Mouse (Mus musculus) embryonic facial prominence, embryonic 11.5 days (tissue): ENCODE results near the gene Pycr1. TPM values are rescaled to one million over a fixed set of nuclear protein-coding genes. Genes with fewer than 3 reads are reported as not detected.

Source experiments
- ATAC-seq: fragments of 200-750 bp; cut with Nextera tagmentation; replicated peaks from 2 replicates; pipeline ENCODE4 v1.8.0; 2017; ENCODE audit warnings: low read depth; ENCODE audit not compliant: insufficient number of reproducible peaks, low FRiP score, low TSS enrichment
- DNase-seq: peaks from one replicate; pipeline ENCODE4 v3.0.0-alpha.2; 2015; ENCODE audit warnings: low spot score
- H3K27ac ChIP-seq: fragments of 300-500 bp; sonication (generic); replicated peaks from 2 replicates; pipeline ENCODE4 v1.5.1; 2014; ENCODE audit warnings: mild to moderate bottlenecking, low read depth, low read length, control low read depth
- H3K27me3 ChIP-seq: fragments of 300-500 bp; sonication (generic); 2 replicates; pipeline ENCODE4 v1.6.1; 2014; ENCODE audit warnings: mild to moderate bottlenecking, low read length, moderate library complexity, mixed read lengths; ENCODE audit not compliant: control insufficient read depth, insufficient read depth
- H3K36me3 ChIP-seq: fragments of 300-500 bp; sonication (generic); replicated peaks from 2 replicates; pipeline ENCODE4 v1.6.1; 2014; ENCODE audit warnings: low read depth, mild to moderate bottlenecking, low read length, moderate library complexity, mixed read lengths; ENCODE audit not compliant: control insufficient read depth, insufficient read depth
- H3K4me1 ChIP-seq: fragments of 300-500 bp; sonication (generic); 2 replicates; pipeline ENCODE4 v1.6.1; 2014; ENCODE audit warnings: low read length, mixed read lengths; ENCODE audit not compliant: control insufficient read depth, insufficient read depth
- H3K4me2 ChIP-seq: fragments of 300-500 bp; sonication (generic); 2 replicates; pipeline ENCODE4 v1.6.1; 2014; ENCODE audit warnings: low read depth, mild to moderate bottlenecking, control low read depth, low read length, moderate library complexity
- H3K4me3 ChIP-seq: fragments of 300-500 bp; sonication (generic); 2 replicates; pipeline ENCODE4 v1.5.1; 2014; ENCODE audit warnings: low read depth, low read length, control low read depth
- H3K9ac ChIP-seq: fragments of 300-500 bp; sonication (generic); replicated peaks from 2 replicates; pipeline ENCODE4 v1.6.1; 2014; ENCODE audit warnings: mild to moderate bottlenecking, control low read depth, low read length
- H3K9me3 ChIP-seq: fragments of 300-500 bp; sonication (generic); replicated peaks from 2 replicates; pipeline ENCODE4 v1.6.1; 2016; ENCODE audit warnings: mild to moderate bottlenecking, low read length, inconsistent platforms, mixed read lengths; ENCODE audit not compliant: control insufficient read depth
- WGBS: fragments of 180-500 bp; shearing (Covaris S2); extraction: QIAGEN DNeasy Blood & Tissue Kit; methylation state at CpG from one replicate; pipeline ENCODE4 v1.1.7; 2014; 5-methylcytosine and 5-hydroxymethylcytosine counted together
- polyA plus RNA-seq: library from polyadenylated mRNA; unstranded; fragments of >200 nt; fragmentation: Nextera tagmentation; extraction: Ambion mirVana; gene quantifications from 2 replicates; pipeline ENCODE4 v1.2.1, GENCODE M21; 2014

The Pycr1 gene
- polyA plus RNA-seq, 1 experiment from 2014 or later = 27.1 TPM

DNA sequence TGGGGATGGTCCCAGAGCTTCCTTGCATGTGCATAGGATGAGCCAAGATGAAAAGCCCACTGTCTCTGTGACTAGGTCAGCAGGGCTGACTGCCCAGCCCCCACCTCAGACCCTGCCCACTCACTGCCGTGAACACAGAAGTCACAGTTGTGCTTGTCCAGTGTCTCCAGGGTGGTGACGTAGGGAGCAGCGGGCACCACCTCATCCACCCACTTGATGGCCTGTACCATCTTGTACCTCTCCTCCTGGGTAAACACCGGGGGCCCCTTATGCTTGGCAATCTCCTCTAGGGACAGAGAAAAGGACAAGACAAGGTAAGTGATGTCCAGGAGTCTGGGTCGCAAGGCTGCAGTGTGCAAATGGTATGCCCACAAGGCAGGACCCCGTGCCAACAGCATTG, 28.4 kb downstream of the Pycr1 start:
- 91% methylated on average over 6 of the region's 6 CpGs for WGBS
- Histone ChIP-seq H3K4me2 (no peak overlapping the region), H3K4me1 (no peaks in the 10 kb centered on the region), H3K4me3 (no peak overlapping the region), H3K9me3 (no peaks in the 10 kb centered on the region), H3K9ac (no peak overlapping the region), H3K27me3 (no peaks in the 10 kb centered on the region), H3K36me3 (peaks cover 9% of the 10 kb centered on the region), H3K27ac (no peak overlapping the region)
- DNase-seq (no peak), ATAC-seq (no peak)

DNA sequence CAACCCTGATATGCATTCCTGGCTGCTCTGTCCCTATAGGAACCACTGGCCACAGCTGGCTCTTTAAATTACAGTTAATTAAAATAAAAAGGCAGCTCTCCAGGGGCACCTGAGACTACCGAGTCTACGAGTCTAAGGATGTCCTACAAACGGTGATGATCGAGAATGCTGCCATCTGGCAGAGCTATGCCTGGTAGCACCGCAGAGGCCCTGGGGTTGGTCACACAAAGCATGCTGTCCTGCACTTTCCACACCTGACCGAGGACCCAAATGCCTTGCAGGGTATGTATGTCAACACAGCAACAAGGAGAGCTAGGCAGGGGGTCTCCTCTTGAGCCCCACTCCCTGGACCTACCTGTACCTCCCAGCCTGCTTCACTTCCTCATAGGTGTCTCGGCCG, 29.6 kb downstream of the Pycr1 start:
- ATAC-seq (no peak), DNase-seq (no peak)
- H3K4me2 ChIP-seq = no peak overlapping the region
- H3K9me3 ChIP-seq = no peaks in the 10 kb centered on the region
- 86% methylated on average over 8 of the region's 8 CpGs for WGBS
- H3K36me3 ChIP-seq = peaks cover 9% of the 10 kb centered on the region
- no peak overlapping the region for H3K4me3 ChIP-seq
- H3K4me1 ChIP-seq = no peaks in the 10 kb centered on the region; the same call in 1 of the 2 replicates
- H3K9ac ChIP-seq = no peak overlapping the region
- no peak overlapping the region for H3K27ac ChIP-seq
- no peaks in the 10 kb centered on the region for H3K27me3 ChIP-seq

DNA sequence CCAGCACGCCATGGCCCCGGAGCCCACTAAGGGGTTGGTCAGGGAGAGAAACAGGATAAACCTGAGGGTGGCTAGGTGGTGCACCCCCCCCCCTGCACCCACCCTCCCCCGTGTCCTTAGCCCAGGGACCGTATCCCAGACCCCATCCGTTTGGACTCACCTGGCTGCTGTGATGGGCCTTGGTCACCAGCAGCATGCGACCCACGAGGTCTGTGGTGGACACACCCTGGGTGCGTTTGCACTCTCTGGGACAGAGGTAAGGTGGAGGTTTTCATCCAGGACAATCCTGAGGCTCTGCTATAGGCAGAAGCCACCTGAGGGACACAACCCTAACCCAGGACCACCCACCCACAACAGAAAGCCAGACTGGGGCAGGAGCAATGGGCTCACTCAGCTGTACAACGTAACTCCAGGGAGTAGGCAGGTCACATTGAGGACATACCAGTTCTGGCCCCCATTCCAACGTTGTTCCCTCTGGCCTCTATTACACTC, 30.0 kb downstream of the Pycr1 start:
- H3K4me1 ChIP-seq = peaks cover under 1% of the 10 kb centered on the region; the same call in 1 of the 2 replicates
- DNase-seq (no peak), ATAC-seq (no peak)
- no peaks in the 10 kb centered on the region for H3K9me3 ChIP-seq
- no peak overlapping the region for H3K4me2 ChIP-seq
- H3K4me3 ChIP-seq = no peak overlapping the region
- H3K36me3 ChIP-seq = peaks cover 9% of the 10 kb centered on the region
- no peaks in the 10 kb centered on the region for H3K27me3 ChIP-seq
- WGBS = 87% methylated on average over 10 of the region's 10 CpGs
- H3K9ac ChIP-seq = no peak overlapping the region
- no peak overlapping the region for H3K27ac ChIP-seq

DNA sequence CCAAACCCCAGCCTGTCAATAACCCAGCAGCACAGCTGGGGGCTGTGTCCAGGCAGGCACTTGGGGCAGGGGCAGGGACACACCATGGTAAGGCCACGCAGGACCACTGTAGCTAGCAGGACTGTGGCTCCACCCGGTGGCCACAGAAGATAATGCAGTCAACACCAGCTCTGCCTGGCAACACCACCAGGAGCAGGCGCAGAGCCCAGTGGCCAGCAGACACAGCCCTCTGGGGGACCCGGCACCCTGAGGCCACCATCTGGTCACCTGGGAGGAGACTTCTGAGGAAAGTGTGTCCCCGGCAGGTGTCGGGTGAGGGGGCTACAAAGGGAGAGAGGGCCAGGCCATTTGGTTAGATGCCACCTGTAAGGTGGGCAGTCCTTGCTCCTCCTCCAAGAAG, 30.8 kb downstream of the Pycr1 start:
- peaks cover 3% of the 10 kb centered on the region; the same call in 1 of the 2 replicates for H3K27me3 ChIP-seq
- no peaks in the 10 kb centered on the region for H3K9me3 ChIP-seq
- no peak overlapping the region for H3K27ac ChIP-seq
- no peak overlapping the region for H3K9ac ChIP-seq
- WGBS = 48% methylated on average over 6 of the region's 6 CpGs
- H3K36me3 ChIP-seq = peaks cover 9% of the 10 kb centered on the region
- peaks cover 5% of the 10 kb centered on the region for H3K4me1 ChIP-seq
- peak; percentile 69 for DNase-seq
- no peak for ATAC-seq
- no peak overlapping the region; the same call in 1 of the 2 replicates for H3K4me3 ChIP-seq
- H3K4me2 ChIP-seq = no peak overlapping the region

DNA sequence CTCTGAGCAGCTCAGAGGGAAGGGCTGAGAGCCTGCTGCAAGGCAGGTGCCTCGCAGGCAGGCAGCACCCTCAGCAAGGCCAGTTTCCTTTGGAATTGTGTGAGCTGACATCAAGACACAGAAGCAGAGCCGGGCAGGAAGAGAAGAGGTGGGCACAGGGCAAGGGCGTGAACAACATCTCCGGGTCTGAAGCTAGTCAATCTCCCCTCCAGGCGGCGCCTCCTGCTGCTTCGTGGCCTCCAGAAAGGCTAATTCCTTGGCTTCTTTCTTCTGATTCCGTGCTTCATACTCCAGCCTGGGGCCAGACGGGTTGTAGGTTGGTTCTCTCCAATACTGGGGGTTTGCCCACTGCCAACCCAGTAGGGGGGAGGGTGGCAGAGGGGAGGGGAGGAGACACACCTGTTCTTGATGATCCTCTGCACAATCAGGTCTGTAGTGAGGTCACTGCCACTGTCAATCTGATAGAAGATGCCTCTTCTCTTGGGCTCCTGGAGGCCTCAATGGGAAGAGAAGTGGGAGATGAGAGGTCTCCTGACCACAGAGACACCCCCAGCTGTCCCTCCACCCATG, 33.0 kb downstream of the Pycr1 start:
- ATAC-seq (no peak), DNase-seq (no peak)
- peaks cover 3% of the 10 kb centered on the region; the same call in 1 of the 2 replicates for H3K27me3 ChIP-seq
- peaks cover 9% of the 10 kb centered on the region for H3K36me3 ChIP-seq
- H3K4me3 ChIP-seq = no peak overlapping the region
- H3K4me1 ChIP-seq = peaks cover 5% of the 10 kb centered on the region
- no peak overlapping the region for H3K4me2 ChIP-seq
- H3K9ac ChIP-seq = no peak overlapping the region
- no peaks in the 10 kb centered on the region for H3K9me3 ChIP-seq
- WGBS = 80% methylated on average over 9 of the region's 9 CpGs
- H3K27ac ChIP-seq = no peak overlapping the region

DNA sequence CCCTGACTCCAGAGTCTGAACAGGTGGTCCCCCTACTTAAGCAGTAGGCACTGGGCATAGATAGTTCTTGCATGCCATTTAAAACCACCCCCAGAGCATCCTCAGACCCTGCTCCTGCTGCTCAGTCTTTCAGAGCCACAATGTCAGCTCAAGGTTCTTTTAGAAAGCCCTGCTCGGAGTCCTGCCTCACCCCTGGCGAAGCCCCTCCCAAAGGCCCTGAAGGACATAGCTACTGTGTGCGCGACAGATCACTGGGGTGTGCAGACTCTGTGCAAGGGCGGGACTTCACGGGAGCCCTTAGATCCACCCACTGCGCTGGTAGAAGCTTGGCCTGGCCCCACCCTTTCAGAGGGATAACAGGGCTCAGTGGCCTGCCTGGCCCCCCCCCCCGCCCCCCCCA, 34.3 kb downstream of the Pycr1 start:
- Histone ChIP-seq H3K27me3 (peaks cover 3% of the 10 kb centered on the region; the same call in 1 of the 2 replicates), H3K4me3 (no peak overlapping the region), H3K9ac (no peak overlapping the region), H3K27ac (no peak overlapping the region), H3K4me1 (peaks cover 5% of the 10 kb centered on the region), H3K4me2 (no peak overlapping the region), H3K9me3 (no peaks in the 10 kb centered on the region), H3K36me3 (peaks cover 5% of the 10 kb centered on the region; the same call in 1 of the 2 replicates)
- WGBS = 45% methylated on average over 7 of the region's 8 CpGs
- ATAC-seq (peak; percentile 49; the same call in 1 of the 2 replicates), DNase-seq (no peak)

DNA sequence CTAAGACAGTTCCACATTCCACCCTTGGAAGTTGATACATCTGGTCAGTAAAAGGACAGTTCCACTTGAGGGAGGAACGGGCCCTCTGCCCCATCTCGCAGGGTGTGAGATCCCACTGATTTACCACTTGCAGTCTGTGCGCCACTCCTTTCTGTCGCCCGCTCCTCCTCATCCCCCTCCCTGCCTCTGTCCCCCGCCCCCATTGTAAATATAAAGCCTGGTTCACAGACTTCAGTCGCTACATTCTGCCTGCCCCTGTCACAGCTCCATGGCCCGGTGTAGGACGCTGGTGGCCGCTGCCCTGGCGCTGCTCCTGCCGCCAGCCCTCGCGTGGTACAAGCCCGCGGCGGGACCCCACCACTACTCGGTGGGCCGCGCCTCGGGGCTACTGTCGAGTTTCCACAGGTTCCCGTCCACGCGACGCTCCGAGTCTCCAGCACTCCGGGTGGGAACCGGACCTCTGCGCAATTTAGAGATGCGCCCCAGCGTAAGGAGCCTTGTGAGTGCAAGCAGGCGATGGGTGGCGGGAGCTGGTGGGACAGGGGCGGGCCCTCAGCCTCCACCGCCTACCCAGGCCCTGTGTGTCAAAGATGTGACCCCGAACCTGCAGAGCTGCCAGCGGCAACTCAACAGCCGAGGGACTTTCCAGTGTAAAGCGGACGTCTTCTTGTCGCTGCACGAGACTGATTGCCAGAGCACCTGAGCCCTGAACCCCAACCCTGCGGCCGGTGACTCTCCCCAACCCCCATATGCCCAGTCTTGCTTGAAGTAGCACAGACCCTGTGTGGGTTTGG, 35.1 kb downstream of the Pycr1 start, which contains the start of gene Npb:
Gene Npb, plus strand, starts transcription at position 237 of the 794 bp plus-strand sequence.
- peaks cover 3% of the 10 kb centered on the region; the same call in 1 of the 2 replicates for H3K27me3 ChIP-seq
- H3K4me1 ChIP-seq = peaks cover 5% of the 10 kb centered on the region
- peak within 1 kb of the TSS; percentile 53 for H3K4me2 ChIP-seq
- DNase-seq = peak; percentile 24
- H3K9ac ChIP-seq = peak within 1 kb of the TSS; percentile 51
- no peak for ATAC-seq
- peaks cover 5% of the 10 kb centered on the region; the same call in 1 of the 2 replicates for H3K36me3 ChIP-seq
- no peaks in the 10 kb centered on the region for H3K9me3 ChIP-seq
- no peak within 1 kb of the TSS for H3K27ac ChIP-seq
- H3K4me3 ChIP-seq = peak within 1 kb of the TSS; percentile 18
- WGBS = 6% methylated on average over 45 of the region's 45 CpGs

DNA sequence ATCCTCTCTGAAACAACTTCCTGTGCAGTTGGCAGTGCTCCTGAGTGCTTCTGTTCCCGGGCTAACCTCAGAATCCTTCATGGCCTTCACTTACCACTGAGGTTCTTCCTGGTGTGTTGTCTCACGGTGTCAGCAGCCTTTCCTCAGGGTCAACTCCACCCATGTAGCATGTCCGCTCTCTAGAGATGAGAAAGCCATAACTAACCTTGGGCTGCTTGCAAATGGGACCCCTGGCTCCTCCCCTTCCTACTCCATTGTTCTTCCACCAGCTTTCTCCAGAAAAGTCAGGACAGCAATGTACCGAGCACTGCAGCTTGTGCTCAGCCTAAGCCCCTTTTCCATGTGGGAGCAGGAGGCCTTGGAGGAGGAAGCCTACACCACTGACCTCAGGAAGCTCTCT, 36.8 kb downstream of the Pycr1 start:
- Histone ChIP-seq H3K9ac (no peak overlapping the region), H3K27ac (no peak overlapping the region), H3K4me1 (peaks cover 5% of the 10 kb centered on the region), H3K36me3 (no peaks in the 10 kb centered on the region; the same call in 1 of the 2 replicates), H3K4me2 (no peak overlapping the region), H3K27me3 (peaks cover 3% of the 10 kb centered on the region; the same call in 1 of the 2 replicates), H3K9me3 (no peaks in the 10 kb centered on the region), H3K4me3 (no peak overlapping the region)
- 78% methylated on average over 4 of the region's 4 CpGs for WGBS
- DNase-seq (no peak), ATAC-seq (no peak)
